Mouse (Mus musculus): ENCODE results near the gene Atxn7l3. TPM values are rescaled to one million over a fixed set of nuclear protein-coding genes. Genes with fewer than 3 reads are reported as not detected.

The Atxn7l3 gene
- polyA plus RNA-seq, 1 experiment, result 38.8 TPM

GRCm38 (mm10) chr11:102320686-102321005 is 24.2 kb upstream of the Atxn7l3 start:
- TF ChIP-seq POLR2A (IDR thresholded peaks at IDR 0.05; ENCODE audit: borderline replicate concordance, extremely low read depth, low read depth, low read length), result peak; percentile 33
- TF ChIP-seq CTCF (IDR thresholded peaks at IDR 0.05; ENCODE audit: insufficient read depth, low read length), result no peak
- no peak for DNase-seq
- H3K4me3 ChIP-seq (replicated peaks; ENCODE audit: extremely low read depth, low read depth, low read length), result peak overlapping the region; percentile 66
- peaks cover 6% of the 10 kb centered on the region; the same call in 1 of the 2 replicates for H3K4me1 ChIP-seq (ENCODE audit: control insufficient read depth, insufficient read depth, low read length)
- 14% methylated on average over 10 of the region's 10 CpGs for WGBS

GRCm38 (mm10) chr11:102319941-102320685 is 23.7 kb upstream of the Atxn7l3 start:
- peak overlapping the region; percentile 66 for H3K4me3 ChIP-seq (replicated peaks; ENCODE audit: extremely low read depth, low read depth, low read length)
- TF ChIP-seq CTCF (IDR thresholded peaks at IDR 0.05; ENCODE audit: insufficient read depth, low read length) (no peak), POLR2A (IDR thresholded peaks at IDR 0.05; ENCODE audit: borderline replicate concordance, extremely low read depth, low read depth, low read length) (peak; percentile 87; the same call in 1 of the 2 replicates)
- DNase-seq, result peak; percentile 85
- WGBS, result under 1% methylated on average over 38 of the region's 38 CpGs
- H3K4me1 ChIP-seq (ENCODE audit: control insufficient read depth, insufficient read depth, low read length), result peaks cover 6% of the 10 kb centered on the region; the same call in 1 of the 2 replicates

GRCm38 (mm10) chr11:102319410-102319792 is 23.0 kb upstream of the Atxn7l3 start, which contains the start of gene Ubtf:
TSS of gene Ubtf (minus strand) at chr11:102319742.
- TF ChIP-seq CTCF (IDR thresholded peaks at IDR 0.05; ENCODE audit: insufficient read depth, low read length) (no peak), POLR2A (IDR thresholded peaks at IDR 0.05; ENCODE audit: borderline replicate concordance, extremely low read depth, low read depth, low read length) (peak; percentile 40; the same call in 1 of the 2 replicates)
- DNase-seq, result peak; percentile 82
- Histone ChIP-seq H3K4me3 (replicated peaks; ENCODE audit: extremely low read depth, low read depth, low read length) (peak within 1 kb of the TSS; percentile 97), H3K4me1 (ENCODE audit: control insufficient read depth, insufficient read depth, low read length) (peaks cover 6% of the 10 kb centered on the region; the same call in 1 of the 2 replicates)
- under 1% methylated on average over 25 of the region's 25 CpGs for WGBS

GRCm38 (mm10) chr11:102318576-102319409 is 22.4 kb upstream of the Atxn7l3 start:
- TF ChIP-seq POLR2A (IDR thresholded peaks at IDR 0.05; ENCODE audit: borderline replicate concordance, extremely low read depth, low read depth, low read length) (peak; percentile 38; the same call in 1 of the 2 replicates), CTCF (IDR thresholded peaks at IDR 0.05; ENCODE audit: insufficient read depth, low read length) (no peak)
- no peak for DNase-seq
- H3K4me1 ChIP-seq (ENCODE audit: control insufficient read depth, insufficient read depth, low read length), result peaks cover 6% of the 10 kb centered on the region; the same call in 1 of the 2 replicates
- H3K4me3 ChIP-seq (replicated peaks; ENCODE audit: extremely low read depth, low read depth, low read length), result peak overlapping the region; percentile 97
- WGBS, result 1% methylated on average over 83 of the region's 84 CpGs

- no peak for TF ChIP-seq POLR2A (IDR thresholded peaks at IDR 0.05; ENCODE audit: borderline replicate concordance, extremely low read depth, low read depth, low read length)
- no peak for TF ChIP-seq CTCF (IDR thresholded peaks at IDR 0.05; ENCODE audit: insufficient read depth, low read length)
Measured at GRCm38 (mm10) chr11:102317901-102318575, 21.6 kb upstream of the Atxn7l3 start.

GRCm38 (mm10) chr11:102317298-102317900 is 21.0 kb upstream of the Atxn7l3 start:
- TF ChIP-seq CTCF (IDR thresholded peaks at IDR 0.05; ENCODE audit: insufficient read depth, low read length) (no peak), POLR2A (IDR thresholded peaks at IDR 0.05; ENCODE audit: borderline replicate concordance, extremely low read depth, low read depth, low read length) (no peak)
- H3K4me1 ChIP-seq (ENCODE audit: control insufficient read depth, insufficient read depth, low read length), result peaks cover 6% of the 10 kb centered on the region; the same call in 1 of the 2 replicates
- WGBS, result under 1% methylated on average over 68 of the region's 87 CpGs
- DNase-seq, result peak; percentile 64
- H3K4me3 ChIP-seq (replicated peaks; ENCODE audit: extremely low read depth, low read depth, low read length), result peak overlapping the region; percentile 97

More at GRCm38 (mm10) chr11:102317901-102318575, 21.6 kb upstream of the Atxn7l3 start:
- peak; percentile 78 for DNase-seq
- Histone ChIP-seq H3K4me1 (ENCODE audit: control insufficient read depth, insufficient read depth, low read length) (peaks cover 6% of the 10 kb centered on the region; the same call in 1 of the 2 replicates), H3K4me3 (replicated peaks; ENCODE audit: extremely low read depth, low read depth, low read length) (peak overlapping the region; percentile 97)
- under 1% methylated on average over 47 of the region's 77 CpGs for WGBS

- Histone ChIP-seq H3K4me1 (ENCODE audit: control insufficient read depth, insufficient read depth, low read length) (peaks cover 6% of the 10 kb centered on the region; the same call in 1 of the 2 replicates), H3K4me3 (replicated peaks; ENCODE audit: extremely low read depth, low read depth, low read length) (peak overlapping the region; percentile 97)
- WGBS, result under 1% methylated on average over 62 of the region's 80 CpGs
- DNase-seq, result peak; percentile 88
- TF ChIP-seq CTCF (IDR thresholded peaks at IDR 0.05; ENCODE audit: insufficient read depth, low read length), result no peak
- peak; percentile 47; the same call in 1 of the 2 replicates for TF ChIP-seq POLR2A (IDR thresholded peaks at IDR 0.05; ENCODE audit: borderline replicate concordance, extremely low read depth, low read depth, low read length)
Measured at GRCm38 (mm10) chr11:102316572-102317297, 20.3 kb upstream of the Atxn7l3 start.

All from lung, adult 2 months (tissue).